Mouse (Mus musculus) lung, postnatal 0 days (tissue): ENCODE results near the gene Hist1h3d.

ENCODE experiments used
- CTCF ChIP-seq: IDR thresholded peaks from 2 replicates; pipeline ENCODE4 v1.5.1; 2016; ENCODE audit warnings: antibody characterized with exemption, mild to moderate bottlenecking
- EP300 ChIP-seq: IDR thresholded peaks from 2 replicates; pipeline ENCODE4 v1.6.1; 2016; ENCODE audit warnings: antibody characterized with exemption, mild to moderate bottlenecking, control low read depth

DNA sequence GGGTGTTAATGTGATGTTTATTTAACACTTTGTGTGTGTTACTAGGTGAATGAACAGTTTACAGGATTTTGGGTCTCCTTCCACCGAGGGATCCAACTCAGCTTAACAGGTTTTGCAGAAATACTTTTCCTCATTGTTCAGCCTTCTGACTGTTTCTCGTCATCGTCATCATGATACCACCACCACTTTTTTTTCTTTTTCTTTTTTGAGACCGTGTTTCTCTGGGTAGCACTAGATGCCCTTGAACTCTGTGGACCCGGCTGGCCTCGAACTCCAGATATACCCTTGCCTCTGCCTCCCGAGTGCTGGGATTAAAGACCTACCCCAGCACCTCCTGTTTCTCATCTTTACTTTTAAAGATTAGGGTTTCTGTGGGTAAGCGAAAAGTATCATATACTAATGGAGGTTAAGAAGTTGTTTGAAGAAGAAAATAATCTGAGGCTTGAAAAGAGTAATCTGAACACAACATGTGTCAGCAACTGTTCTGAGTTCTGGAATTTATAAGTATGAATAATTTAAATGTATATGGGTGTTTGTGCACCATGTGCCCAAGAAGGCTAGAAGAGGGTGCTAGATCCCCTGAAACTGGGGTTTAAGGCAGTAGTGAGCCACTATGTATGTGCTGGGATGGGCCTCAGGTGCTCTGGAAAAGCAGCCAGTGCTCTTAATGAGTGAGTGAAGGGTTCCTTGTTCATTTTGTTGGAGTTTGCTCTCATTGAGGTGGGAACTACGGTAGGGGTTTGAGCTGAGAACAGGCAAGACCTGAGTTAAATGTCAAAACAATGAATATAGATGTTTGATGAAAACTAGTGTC is 43.1 kb upstream of the Hist1h3d start:
- TF ChIP-seq CTCF, result no peak
- no peak for TF ChIP-seq EP300
